Mouse (Mus musculus) liver, postnatal 0 days (tissue): Measurements from ENCODE around the gene Krt7.

ENCODE experiments used
- CTCF ChIP-seq: sonication (generic); IDR thresholded peaks from 2 replicates; pipeline ENCODE4 v1.5.1; 2016; ENCODE audit warnings: antibody characterized with exemption, low read depth
- EP300 ChIP-seq: IDR thresholded peaks from 2 replicates; pipeline ENCODE4 v1.6.1; 2016; ENCODE audit warnings: antibody characterized with exemption, low read depth, mild to moderate bottlenecking

DNA sequence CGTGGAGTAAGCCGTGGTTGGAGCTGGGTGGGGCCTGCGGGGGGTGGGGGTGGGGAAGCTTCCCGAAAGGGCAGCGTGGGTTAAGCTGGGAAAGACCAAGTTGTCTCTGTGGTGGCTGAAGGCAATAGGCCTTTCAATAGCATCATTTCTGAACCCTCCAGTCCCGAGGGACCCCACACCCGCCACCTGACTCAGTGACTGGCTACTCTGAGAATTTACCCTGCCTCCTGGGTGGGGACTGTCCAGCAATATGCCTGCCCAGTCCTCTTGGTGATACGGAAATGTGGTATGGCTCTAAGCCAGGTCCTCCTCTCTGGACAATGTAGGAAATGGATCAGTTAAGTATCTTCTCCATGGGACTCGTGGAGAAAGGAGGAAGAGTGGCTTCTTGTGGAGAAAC, 29.1 kb upstream of the Krt7 start:
- TF ChIP-seq CTCF: no peak
- TF ChIP-seq EP300: no peak
